Mouse (Mus musculus) forebrain, embryonic 11.5 days (tissue): Measurements from ENCODE around the gene Slc35d1. TPM values are rescaled to one million over a fixed set of nuclear protein-coding genes. Genes with fewer than 3 reads are reported as not detected.
"Not testable (repeated sequence)": the region's sequence is repeated elsewhere in the genome, so short reads cannot be mapped to it uniquely, and the experiment has no call there.

ENCODE experiments used
- ATAC-seq: fragments of 200-750 bp; cut with Nextera tagmentation; replicated peaks from 2 replicates; pipeline ENCODE4 v1.8.0; 2017; ENCODE audit warnings: moderate TSS enrichment; ENCODE audit not compliant: low FRiP score
- DNase-seq: peaks from one replicate; pipeline ENCODE4 v3.0.0-alpha.2; 2017; ENCODE audit warnings: low spot score
- H3K27ac ChIP-seq: fragments of 300-500 bp; sonication (generic); 2 replicates; pipeline ENCODE4 v1.5.1; 2014; ENCODE audit warnings: low read depth, low read length
- H3K27me3 ChIP-seq: fragments of 300-500 bp; sonication (generic); 2 replicates; pipeline ENCODE4 v1.6.1; 2014; ENCODE audit warnings: mild to moderate bottlenecking, low read length, mixed read lengths; ENCODE audit not compliant: control insufficient read depth, insufficient read depth
- H3K36me3 ChIP-seq: fragments of 300-500 bp; sonication (generic); 2 replicates; pipeline ENCODE4 v1.6.1; 2014; ENCODE audit warnings: mild to moderate bottlenecking, low read length, moderate library complexity, mixed read lengths; ENCODE audit not compliant: control insufficient read depth, insufficient read depth
- H3K4me1 ChIP-seq: fragments of 300-500 bp; sonication (generic); replicated peaks from 2 replicates; pipeline ENCODE4 v1.6.1; 2014; ENCODE audit warnings: low read length, mixed read lengths; ENCODE audit not compliant: control insufficient read depth, insufficient read depth
- H3K4me2 ChIP-seq: fragments of 300-500 bp; sonication (generic); 2 replicates; pipeline ENCODE4 v1.6.1; 2014; ENCODE audit warnings: low read depth, mild to moderate bottlenecking, low read length, moderate library complexity, mixed read lengths; ENCODE audit not compliant: severe bottlenecking
- H3K4me3 ChIP-seq: fragments of 300-500 bp; sonication (generic); 2 replicates; pipeline ENCODE4 v1.5.1; 2014; ENCODE audit warnings: low read depth, low read length
- H3K9ac ChIP-seq: fragments of 300-500 bp; sonication (generic); 2 replicates; pipeline ENCODE4 v1.6.1; 2014; ENCODE audit warnings: low read length
- H3K9me3 ChIP-seq: fragments of 300-500 bp; sonication (generic); 2 replicates; pipeline ENCODE4 v1.6.1; 2016; ENCODE audit warnings: low read length, mixed read lengths; ENCODE audit not compliant: control insufficient read depth
- WGBS: fragments of 180-500 bp; shearing (Covaris S2); extraction: QIAGEN DNeasy Blood & Tissue Kit; methylation state at CpG from one replicate; pipeline ENCODE4 v1.1.7; 2014; 5-methylcytosine and 5-hydroxymethylcytosine counted together
- polyA plus RNA-seq: library from polyadenylated mRNA; unstranded; fragments of >200 nt; fragmentation: Nextera tagmentation; extraction: Ambion mirVana; gene quantifications from 2 replicates; pipeline ENCODE4 v1.2.1, GENCODE M21; 2014

Gene Slc35d1
- polyA plus RNA-seq, 1 experiment from 2014 or later: 11.8 TPM

- H3K27ac ChIP-seq: no peak overlapping the region
- H3K4me2 ChIP-seq: no peak overlapping the region
- H3K9ac ChIP-seq: no peak overlapping the region
- H3K36me3 ChIP-seq: no peaks in the 10 kb centered on the region
- no peaks in the 10 kb centered on the region for H3K9me3 ChIP-seq
- H3K4me1 ChIP-seq: no peaks in the 10 kb centered on the region; the same call in 1 of the 2 replicates
- DNase-seq (no peak), ATAC-seq (no peak)
- no peak overlapping the region for H3K4me3 ChIP-seq
- 94% methylated on average over 1 of the region's 1 CpGs for WGBS
- no peaks in the 10 kb centered on the region for H3K27me3 ChIP-seq
Observed at GRCm38 (mm10) chr4:103177681-103178080, 37.3 kb downstream of the Slc35d1 start.

- DNase-seq (no peak), ATAC-seq (no peak)
- Histone ChIP-seq H3K4me1 (no peaks in the 10 kb centered on the region), H3K9me3 (no peaks in the 10 kb centered on the region), H3K36me3 (no peaks in the 10 kb centered on the region), H3K27ac (no peak overlapping the region), H3K4me3 (no peak overlapping the region), H3K27me3 (no peaks in the 10 kb centered on the region), H3K4me2 (no peak overlapping the region), H3K9ac (no peak overlapping the region)
- 87% methylated on average over 7 of the region's 7 CpGs for WGBS
Observed at GRCm38 (mm10) chr4:103174001-103174400, 41.0 kb downstream of the Slc35d1 start.

GRCm38 (mm10) chr4:103173507-103173906 is 41.5 kb downstream of the Slc35d1 start:
- 83% methylated on average over 6 of the region's 6 CpGs for WGBS
- H3K4me3 ChIP-seq: no peak overlapping the region
- H3K27me3 ChIP-seq: no peaks in the 10 kb centered on the region
- no peak for ATAC-seq
- H3K27ac ChIP-seq: no peak overlapping the region
- no peak overlapping the region for H3K9ac ChIP-seq
- no peak overlapping the region for H3K4me2 ChIP-seq
- no peaks in the 10 kb centered on the region for H3K36me3 ChIP-seq
- H3K4me1 ChIP-seq: no peaks in the 10 kb centered on the region
- no peak for DNase-seq
- H3K9me3 ChIP-seq: no peaks in the 10 kb centered on the region

GRCm38 (mm10) chr4:103171256-103171655 is 43.7 kb downstream of the Slc35d1 start:
- Histone ChIP-seq H3K27ac (no peak overlapping the region), H3K4me3 (no peak overlapping the region), H3K4me1 (no peaks in the 10 kb centered on the region), H3K9me3 (no peaks in the 10 kb centered on the region), H3K4me2 (no peak overlapping the region), H3K9ac (no peak overlapping the region), H3K27me3 (no peaks in the 10 kb centered on the region), H3K36me3 (no peaks in the 10 kb centered on the region)
- no peak for DNase-seq
- 97% methylated on average over 3 of the region's 3 CpGs for WGBS
- no peak for ATAC-seq

DNA sequence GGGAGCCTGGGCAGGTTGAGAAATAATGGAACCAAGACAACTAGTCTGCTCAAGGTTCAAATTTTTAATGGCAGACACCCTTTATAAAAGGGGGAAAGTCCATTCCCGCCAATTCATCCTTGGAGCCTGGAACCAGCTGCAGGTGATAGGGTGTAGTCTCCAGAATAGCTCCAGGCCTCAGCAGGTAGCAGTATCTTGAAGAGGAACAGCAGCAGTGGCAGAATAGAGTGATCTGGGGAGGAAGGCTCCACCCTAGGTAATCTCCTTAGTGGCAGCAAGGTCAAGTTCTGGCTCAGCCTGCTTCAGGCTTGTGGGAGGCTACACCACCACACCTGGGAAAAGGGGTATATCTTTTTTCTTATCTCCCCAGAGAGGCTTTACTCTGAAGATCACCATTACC is 48.8 kb downstream of the Slc35d1 start:
- not testable (repeated sequence) for H3K9ac ChIP-seq, H3K4me1 ChIP-seq, H3K4me3 ChIP-seq, H3K27ac ChIP-seq, DNase-seq, H3K9me3 ChIP-seq, H3K27me3 ChIP-seq, H3K4me2 ChIP-seq, H3K36me3 ChIP-seq, ATAC-seq
- 91% methylated on average over 1 of the region's 1 CpGs for WGBS

- Histone ChIP-seq H3K9me3 (no peaks in the 10 kb centered on the region), H3K4me2 (no peak overlapping the region), H3K4me3 (no peak overlapping the region), H3K27me3 (no peaks in the 10 kb centered on the region), H3K4me1 (no peaks in the 10 kb centered on the region), H3K9ac (no peak overlapping the region), H3K36me3 (peaks cover 10% of the 10 kb centered on the region; the same call in 1 of the 2 replicates), H3K27ac (no peak overlapping the region)
- WGBS: 93% methylated on average over 4 of the region's 4 CpGs
- DNase-seq (no peak), ATAC-seq (no peak)
Observed at GRCm38 (mm10) chr4:103158781-103159180, 56.2 kb downstream of the Slc35d1 start.

DNA sequence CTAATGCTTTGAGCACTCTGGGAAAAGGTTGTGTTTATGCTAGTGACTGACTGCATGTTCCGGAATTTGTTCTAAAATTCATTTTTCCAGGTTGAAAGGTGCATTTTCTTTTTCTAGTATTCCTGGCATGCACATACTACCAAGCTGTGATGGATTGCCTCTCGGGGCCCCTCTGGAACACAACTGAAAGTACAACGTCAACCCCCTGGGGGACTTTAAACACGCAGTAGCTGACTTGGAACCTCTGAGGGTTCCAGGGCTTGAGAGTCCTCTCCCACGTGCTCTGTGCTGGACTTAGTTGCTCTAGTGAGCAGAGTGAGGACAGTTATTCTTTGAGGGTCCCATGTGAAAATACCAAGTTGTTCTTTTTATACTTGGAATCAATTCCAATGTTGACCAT is 63.0 kb downstream of the Slc35d1 start:
- DNase-seq (no peak), ATAC-seq (no peak)
- 93% methylated on average over 5 of the region's 5 CpGs for WGBS
- H3K27me3 ChIP-seq: no peaks in the 10 kb centered on the region
- no peak overlapping the region for H3K4me3 ChIP-seq
- no peak overlapping the region for H3K9ac ChIP-seq
- H3K4me2 ChIP-seq: no peak overlapping the region
- peaks cover 4% of the 10 kb centered on the region; the same call in 1 of the 2 replicates for H3K36me3 ChIP-seq
- H3K27ac ChIP-seq: no peak overlapping the region
- H3K4me1 ChIP-seq: no peaks in the 10 kb centered on the region
- H3K9me3 ChIP-seq: no peaks in the 10 kb centered on the region

DNA sequence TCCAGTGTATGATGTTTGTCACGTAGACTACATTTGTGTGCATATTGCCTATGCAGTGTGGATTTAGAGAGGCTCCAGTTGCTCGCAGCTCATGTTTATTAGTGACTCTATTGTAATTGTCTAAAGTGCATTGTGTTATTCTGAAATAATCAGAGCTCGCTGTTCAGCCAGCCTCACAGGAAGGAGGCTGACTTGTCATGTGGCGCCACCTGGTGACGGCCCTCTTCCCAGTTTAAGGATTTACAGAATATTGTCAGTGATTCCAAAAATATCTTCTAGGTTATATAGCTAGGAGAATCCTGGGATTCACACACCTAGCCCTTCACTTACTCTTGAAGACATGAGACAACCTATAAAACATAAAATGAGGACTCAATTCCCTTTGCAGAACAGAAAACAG is 68.6 kb downstream of the Slc35d1 start:
- Histone ChIP-seq H3K9ac (no peak overlapping the region), H3K4me2 (no peak overlapping the region), H3K4me1 (no peaks in the 10 kb centered on the region), H3K27me3 (no peaks in the 10 kb centered on the region), H3K36me3 (no peaks in the 10 kb centered on the region; the same call in 1 of the 2 replicates), H3K9me3 (no peaks in the 10 kb centered on the region), H3K4me3 (no peak overlapping the region), H3K27ac (no peak overlapping the region)
- 40% methylated on average over 5 of the region's 5 CpGs for WGBS
- DNase-seq (peak; percentile 83), ATAC-seq (0 out of 2 replicates have a peak, but pooled peaks have one; percentile 33)

GRCm38 (mm10) chr4:103136946-103137345 is 78.0 kb downstream of the Slc35d1 start:
- Histone ChIP-seq H3K9ac (no peak overlapping the region), H3K4me1 (no peaks in the 10 kb centered on the region), H3K9me3 (no peaks in the 10 kb centered on the region), H3K27ac (no peak overlapping the region), H3K4me2 (no peak overlapping the region), H3K36me3 (no peaks in the 10 kb centered on the region), H3K27me3 (no peaks in the 10 kb centered on the region), H3K4me3 (no peak overlapping the region)
- ATAC-seq (no peak), DNase-seq (no peak)
- 82% methylated on average over 1 of the region's 1 CpGs for WGBS
